Mouse (Mus musculus) cerebellum, adult 2 months (tissue): ENCODE measurements around the gene Wnk2.

Source experiments
- CTCF ChIP-seq: fragments of 200-500 bp; IDR thresholded peaks from 2 replicates; pipeline ENCODE4 v1.5.1; 2011; ENCODE audit warnings: low read depth, mild to moderate bottlenecking, control low read depth, low read length, moderate library complexity, borderline replicate concordance; ENCODE audit not compliant: insufficient read depth
- POLR2A ChIP-seq: fragments of 200-500 bp; IDR thresholded peaks from 2 replicates; pipeline ENCODE4 v1.6.1; 2011; ENCODE audit warnings: low read length, control low read depth, borderline replicate concordance; ENCODE audit not compliant: insufficient read depth

GRCm38 (mm10) chr13:49016311-49016761, 131.5 kb downstream of the Wnk2 start:
- TF ChIP-seq CTCF (no peak), POLR2A (peak; percentile 36; the same call in 1 of the 2 replicates)
